Mouse (Mus musculus): ENCODE data around the gene Fam185a. TPM values are rescaled to one million over a fixed set of nuclear protein-coding genes. Genes with fewer than 3 reads are reported as not detected.

Fam185a gene
- total RNA-seq, 2 experiments from 2014 or later: 12.8 to 13.2 TPM

DNA sequence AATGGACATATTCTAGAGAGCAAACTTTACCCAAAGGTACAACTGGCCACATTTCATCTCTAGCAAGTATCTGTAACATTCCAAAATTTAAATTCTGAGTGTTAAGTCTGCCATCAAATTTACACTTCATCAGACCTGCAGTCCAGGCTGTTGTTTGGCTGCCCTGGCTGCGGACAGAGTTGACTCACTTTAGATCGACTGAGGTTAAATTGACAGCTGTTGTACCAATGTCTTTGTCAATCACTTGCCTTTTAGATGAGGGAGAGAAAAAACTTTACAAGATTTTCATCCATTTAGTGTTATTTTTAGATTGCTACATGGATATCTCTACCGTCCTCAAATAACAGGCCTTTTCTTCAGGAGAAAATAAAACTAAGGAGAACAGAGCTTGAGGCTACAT lies 94.4 kb downstream of the Fam185a start:
- DNase-seq (ENCODE audit: low spot score in 2 of 2): no peak
- intact Hi-C loops (cut with DNase I): no loop called here

DNA sequence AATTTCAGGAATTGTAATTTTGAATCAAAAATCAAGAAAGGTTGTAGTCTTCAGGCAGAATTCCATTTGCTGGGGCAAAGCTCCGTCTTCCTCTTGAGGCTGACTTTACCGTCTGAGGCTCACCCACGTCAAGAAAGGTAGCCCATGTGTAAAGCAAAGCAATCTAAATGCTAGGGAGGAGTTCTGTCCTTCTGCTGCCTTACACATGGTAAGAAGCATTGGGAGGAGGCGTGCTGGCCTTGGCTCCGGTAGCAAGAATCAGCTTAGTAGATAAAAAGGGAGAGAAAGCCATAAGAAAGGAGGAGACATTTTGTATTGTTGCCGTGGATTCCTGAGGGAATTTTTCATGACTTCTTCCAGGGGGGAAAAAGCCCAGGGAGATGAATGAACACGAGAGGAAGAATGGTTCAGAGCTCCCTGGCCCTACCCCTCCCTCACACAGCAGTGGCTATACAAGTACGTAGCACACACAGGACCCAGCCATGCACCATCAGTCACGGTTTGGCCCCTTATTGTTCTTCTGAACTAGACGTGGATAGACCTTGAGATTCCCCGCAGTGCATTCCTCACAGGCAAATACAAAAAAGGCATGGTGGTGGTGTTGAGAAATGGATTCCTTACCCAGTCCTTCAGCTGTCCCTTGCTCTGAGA lies 102.2 kb downstream of the Fam185a start:
- intact Hi-C loops (cut with DNase I): no loop called here
- no peak for DNase-seq (ENCODE audit: low spot score in 2 of 2)

DNA sequence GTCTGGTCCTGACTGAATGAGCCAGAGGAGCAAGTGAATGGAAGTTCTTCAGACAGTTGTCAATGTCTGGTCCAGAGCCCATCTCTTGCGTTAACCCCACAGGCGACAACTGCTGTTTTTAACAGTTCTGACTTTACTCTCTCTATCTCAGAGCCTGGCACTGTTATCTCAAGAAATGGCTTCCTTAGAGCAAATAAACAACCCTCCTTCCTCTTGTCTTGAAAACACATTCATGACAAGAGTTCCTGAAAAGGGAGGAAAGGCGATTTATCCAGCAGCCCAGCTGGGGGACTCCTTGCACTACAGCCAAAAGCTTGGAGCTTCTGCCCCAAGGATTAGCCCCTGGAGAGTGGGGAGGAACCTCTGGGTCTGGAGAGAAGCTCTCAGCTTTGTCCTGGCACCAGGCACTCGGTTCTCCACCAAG lies 102.7 kb downstream of the Fam185a start:
- DNase-seq (ENCODE audit: low spot score in 2 of 2): no peak
- intact Hi-C loops (cut with DNase I): no loop called here

DNA sequence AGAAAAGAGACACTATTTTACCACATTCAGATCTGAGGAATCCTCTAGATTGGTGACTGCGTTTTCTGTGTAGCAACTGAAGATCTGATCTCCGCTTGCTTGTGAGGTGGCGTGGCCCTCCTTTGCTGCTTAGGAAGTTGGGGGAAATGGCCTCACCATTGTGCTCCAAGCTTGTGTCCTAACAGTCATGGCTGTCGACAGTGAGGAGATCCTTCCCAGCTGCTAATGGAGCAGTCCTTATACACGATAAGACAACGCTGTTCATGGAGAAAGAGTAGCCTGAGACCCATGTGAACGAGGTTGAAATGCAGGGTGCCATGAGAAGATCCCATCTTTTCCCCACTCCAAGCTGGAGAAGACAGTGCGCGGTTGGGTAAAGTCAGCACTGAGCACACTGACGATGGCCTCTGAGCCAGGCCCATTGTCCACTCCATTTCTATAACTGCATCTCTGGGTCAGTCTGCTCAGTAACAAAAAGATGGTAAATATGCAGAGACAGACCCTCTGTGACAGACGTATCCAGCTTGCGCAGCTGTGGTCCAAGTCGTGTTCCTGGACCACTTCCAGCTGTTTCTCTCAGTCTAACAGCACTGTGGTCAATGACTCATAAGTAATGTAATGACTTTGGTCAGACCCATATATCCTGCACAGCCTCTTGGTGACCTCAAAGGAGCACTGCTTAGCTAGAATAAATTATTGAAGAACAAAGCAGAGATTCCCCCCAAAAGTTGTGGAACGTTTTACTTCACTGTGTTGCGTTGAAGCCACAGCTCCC lies 103.5 kb downstream of the Fam185a start:
- no peak for DNase-seq (ENCODE audit: low spot score in 2 of 2)

DNA sequence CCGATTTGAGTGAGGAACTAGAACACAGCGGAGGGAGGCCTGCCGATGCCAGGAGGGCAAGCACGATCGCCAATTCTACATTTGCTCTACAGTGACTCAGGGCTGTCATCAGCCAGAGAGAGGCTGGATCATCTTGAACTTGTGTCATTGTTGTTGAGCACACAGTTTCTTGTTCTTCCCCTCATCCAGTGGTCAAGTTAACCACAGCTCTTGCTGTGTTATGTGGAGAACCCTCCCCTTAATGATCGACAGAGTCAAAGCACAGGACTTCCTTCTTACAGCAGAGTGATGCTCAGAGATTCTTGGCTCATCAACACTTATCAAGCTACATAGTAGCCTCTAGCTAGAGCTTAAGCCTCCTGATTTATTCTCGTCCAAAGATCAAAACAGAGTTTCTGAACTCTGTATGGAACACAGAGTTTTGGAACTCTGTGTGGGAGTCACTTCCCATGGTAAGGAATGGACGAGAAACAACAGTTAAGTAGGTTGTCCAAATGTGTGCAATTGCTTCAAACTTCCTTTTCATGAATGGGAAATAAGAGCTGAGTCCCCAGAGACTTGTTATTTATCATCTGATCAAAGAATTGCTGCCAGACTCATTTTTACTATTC lies 104.5 kb downstream of the Fam185a start:
- DNase-seq (ENCODE audit: low spot score in 2 of 2): no peak
- intact Hi-C loops (cut with DNase I): no loop called here

More for the DNA sequence above, 103.5 kb downstream of the Fam185a start:
- intact Hi-C loops (cut with DNase I): no loop called here

Other genes with a start within 250 kb of the Fam185a start
- gene Gsap, start 238.7 kb upstream of the Fam185a start, total RNA-seq (2021): 1 to 10 TPM; 3.5 to 4.7 TPM
- 1 to 10 TPM; 2.0 to 2.3 TPM for gene Fgl2, start 52.3 kb upstream of the Fam185a start, total RNA-seq (2021)
- under 1 TPM; 0.20 to 0.25 TPM for gene Ccdc146, start 281 bp upstream of the Fam185a start, total RNA-seq (2021)
- under 1 TPM; 0.55 to 0.64 TPM for gene Lrrc17, start 118.6 kb downstream of the Fam185a start, total RNA-seq (2021)
- gene Fbxl13, start 220.7 kb downstream of the Fam185a start, total RNA-seq (2021): under 1 TPM; 0.33 to 0.36 TPM
- 10 to 100 TPM; 20.4 to 22.1 TPM for gene Armc10, start 220.9 kb downstream of the Fam185a start, total RNA-seq (2021)

Measured in left cerebral cortex, postnatal 14 days (tissue).